Mouse (Mus musculus): ENCODE measurements around the gene Tgds. TPM values are rescaled to one million over a fixed set of nuclear protein-coding genes. Genes with fewer than 3 reads are reported as not detected.

Gene Tgds
- 10.6 and 12.7 TPM in 2 replicates for polyA plus RNA-seq (2012; ENCODE audit: insufficient read depth, insufficient read length, missing spikeins)

DNA sequence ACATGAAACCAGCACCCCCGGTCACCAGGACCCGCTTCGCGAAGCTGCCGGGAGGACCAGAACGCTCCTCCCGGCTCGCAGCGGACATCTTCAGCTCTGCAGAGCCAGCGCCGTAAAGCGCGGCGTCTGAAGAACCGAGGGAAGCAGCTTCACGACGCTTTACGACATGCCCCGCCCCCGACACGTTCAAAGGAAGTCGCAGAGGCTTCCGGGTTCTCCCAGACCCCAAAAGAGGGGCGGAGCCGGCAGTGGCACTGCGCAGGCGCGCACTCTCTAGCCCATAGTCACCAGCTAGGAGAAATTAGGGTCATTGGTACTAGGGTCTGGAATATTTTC lies at the start of gene Tgds:
TSS of gene Tgds (minus strand) at position 114 of the 336 bp plus-strand sequence.
- Histone ChIP-seq H3K4me1 (ENCODE audit: control insufficient read depth, insufficient read depth, low read length) (peaks cover 11% of the 10 kb centered on the region), H3K27ac (ENCODE audit: insufficient read depth, low read depth, low read length) (no peak within 1 kb of the TSS), H3K4me3 (ENCODE audit: insufficient read depth, low read length) (peak within 1 kb of the TSS; percentile 82)
- peak; percentile 64; the same call in 1 of the 2 replicates for TF ChIP-seq POLR2A (IDR thresholded peaks at IDR 0.05; ENCODE audit: borderline replicate concordance, low read depth, low read length)
- TF ChIP-seq CTCF (IDR thresholded peaks at IDR 0.05; ENCODE audit: low read depth, low read length) = no peak

DNA sequence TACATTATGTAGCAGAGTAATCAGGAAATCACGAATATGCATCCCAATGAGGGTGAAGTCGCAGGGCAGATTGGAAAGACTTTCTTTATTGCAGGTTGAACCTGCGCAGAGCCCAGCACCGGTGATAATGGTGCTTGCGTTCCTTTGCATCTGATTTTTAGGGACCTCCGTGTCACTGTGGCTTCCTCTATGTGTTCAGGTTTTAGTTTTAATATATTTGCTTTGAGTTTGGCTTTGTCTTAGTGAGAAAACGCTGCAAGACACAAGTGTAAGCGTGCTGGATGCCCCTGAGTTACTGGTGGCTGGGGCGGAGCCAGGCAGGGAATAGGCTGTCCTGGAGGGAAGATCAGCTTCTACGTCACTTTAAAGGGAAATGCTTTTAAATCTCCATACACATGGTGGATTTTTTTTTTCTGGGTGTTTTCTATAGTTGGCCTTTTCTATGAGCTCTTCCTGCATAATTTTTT lies 48.2 kb upstream of the Tgds start:
- TF ChIP-seq POLR2A (IDR thresholded peaks at IDR 0.05; ENCODE audit: borderline replicate concordance, low read depth, low read length) (no peak), CTCF (IDR thresholded peaks at IDR 0.05; ENCODE audit: low read depth, low read length) (no peak)
- H3K27ac ChIP-seq (ENCODE audit: insufficient read depth, low read depth, low read length) = no peak overlapping the region
- peak overlapping the region; percentile 72 for H3K4me3 ChIP-seq (ENCODE audit: insufficient read depth, low read length)
- peaks cover 4% of the 10 kb centered on the region; the same call in 1 of the 2 replicates for H3K4me1 ChIP-seq (ENCODE audit: control insufficient read depth, insufficient read depth, low read length)

DNA sequence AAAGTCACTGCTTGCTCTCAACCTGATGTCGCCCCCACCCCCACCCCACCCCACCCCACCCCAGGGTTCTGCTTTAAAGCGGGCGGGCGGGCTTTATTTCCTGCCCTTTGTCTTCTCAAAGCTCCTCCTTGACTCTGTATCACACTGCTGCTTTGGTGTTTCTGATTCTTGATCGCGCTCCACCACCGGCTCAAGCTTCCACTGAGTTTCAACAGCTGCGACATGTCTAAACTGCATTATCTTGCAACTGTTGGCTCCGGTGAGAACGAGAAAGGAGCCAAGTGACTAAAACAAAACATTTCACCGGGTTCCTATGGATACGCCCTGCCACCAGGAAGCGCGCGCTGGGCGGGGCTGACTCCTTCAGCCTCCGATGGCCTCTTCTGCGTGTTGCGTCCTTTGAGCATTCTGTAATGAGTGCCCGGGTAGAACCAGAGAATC lies 47.6 kb upstream of the Tgds start:
- TF ChIP-seq CTCF (IDR thresholded peaks at IDR 0.05; ENCODE audit: low read depth, low read length) = no peak
- no peak for TF ChIP-seq POLR2A (IDR thresholded peaks at IDR 0.05; ENCODE audit: borderline replicate concordance, low read depth, low read length)
- Histone ChIP-seq H3K27ac (ENCODE audit: insufficient read depth, low read depth, low read length) (no peak overlapping the region), H3K4me1 (ENCODE audit: control insufficient read depth, insufficient read depth, low read length) (peaks cover 4% of the 10 kb centered on the region; the same call in 1 of the 2 replicates), H3K4me3 (ENCODE audit: insufficient read depth, low read length) (peak overlapping the region; percentile 72)

DNA sequence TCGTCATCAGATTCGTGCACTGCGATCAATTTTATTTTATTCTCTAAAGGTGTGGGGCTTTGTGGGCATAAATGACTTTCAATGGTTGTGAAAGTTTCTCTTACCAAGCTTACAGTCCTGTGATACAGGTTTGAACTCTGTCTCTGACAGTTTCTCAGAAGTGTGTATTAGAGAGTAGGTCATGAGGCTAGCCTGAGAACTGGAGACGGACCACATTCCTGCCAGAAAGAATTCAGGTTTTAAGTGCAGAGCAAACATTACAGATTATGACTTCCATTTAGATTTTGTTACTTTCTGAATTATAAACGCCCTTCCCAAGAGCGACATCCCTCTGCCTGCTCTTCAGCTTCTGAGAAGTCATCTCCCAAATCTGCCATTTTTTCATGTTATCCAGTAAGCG lies 47.1 kb upstream of the Tgds start:
- TF ChIP-seq CTCF (IDR thresholded peaks at IDR 0.05; ENCODE audit: low read depth, low read length) (no peak), POLR2A (IDR thresholded peaks at IDR 0.05; ENCODE audit: borderline replicate concordance, low read depth, low read length) (no peak)

DNA sequence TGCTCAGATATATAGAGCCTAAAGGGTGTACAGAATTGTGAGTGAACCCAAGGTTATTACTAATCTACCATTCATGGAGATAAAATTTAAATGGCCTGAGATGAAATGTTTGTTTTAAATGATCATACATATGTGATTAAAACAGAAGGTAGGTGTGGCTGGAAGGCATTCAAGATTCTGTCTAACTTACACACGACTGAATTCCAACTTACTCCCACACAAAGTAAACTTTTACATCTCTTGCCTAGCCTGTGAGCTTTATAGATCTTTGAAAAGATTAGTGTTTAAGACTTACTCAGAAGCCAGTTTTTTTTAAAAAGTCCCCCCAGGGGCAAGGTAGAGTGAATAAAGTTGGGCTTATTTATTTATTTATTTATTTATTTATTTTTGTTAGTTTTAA lies 46.7 kb upstream of the Tgds start:
- H3K4me1 ChIP-seq (ENCODE audit: control insufficient read depth, insufficient read depth, low read length) = peaks cover 4% of the 10 kb centered on the region; the same call in 1 of the 2 replicates
- no peak overlapping the region for H3K27ac ChIP-seq (ENCODE audit: insufficient read depth, low read depth, low read length)
- no peak overlapping the region for H3K4me3 ChIP-seq (ENCODE audit: insufficient read depth, low read length)
- no peak for TF ChIP-seq POLR2A (IDR thresholded peaks at IDR 0.05; ENCODE audit: borderline replicate concordance, low read depth, low read length)
- TF ChIP-seq CTCF (IDR thresholded peaks at IDR 0.05; ENCODE audit: low read depth, low read length) = no peak

More for the DNA sequence above, 47.1 kb upstream of the Tgds start:
- no peak overlapping the region for H3K27ac ChIP-seq (ENCODE audit: insufficient read depth, low read depth, low read length)
- H3K4me1 ChIP-seq (ENCODE audit: control insufficient read depth, insufficient read depth, low read length) = peaks cover 4% of the 10 kb centered on the region; the same call in 1 of the 2 replicates
- no peak overlapping the region; the same call in 1 of the 2 replicates for H3K4me3 ChIP-seq (ENCODE audit: insufficient read depth, low read length)

DNA sequence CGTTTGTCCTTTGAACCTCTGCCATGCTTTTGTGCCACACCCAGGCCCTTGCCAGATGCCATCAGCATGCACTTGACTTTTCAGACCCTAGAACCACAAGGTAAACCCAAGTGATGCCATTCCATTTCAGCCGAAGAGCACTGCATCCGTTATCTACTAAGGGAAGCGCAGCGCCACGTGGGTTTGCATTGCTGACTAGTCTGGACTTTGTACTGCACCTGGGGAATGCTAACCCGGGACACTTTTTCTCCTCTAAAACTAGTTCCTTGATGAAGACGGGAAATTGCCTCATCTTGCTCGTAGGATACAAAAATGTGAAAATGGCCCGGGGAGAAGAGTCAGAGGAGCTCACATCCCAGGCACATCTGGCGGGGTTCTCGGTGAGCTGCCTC lies 43.1 kb upstream of the Tgds start:
- H3K27ac ChIP-seq (ENCODE audit: insufficient read depth, low read depth, low read length) = no peak overlapping the region
- H3K4me1 ChIP-seq (ENCODE audit: control insufficient read depth, insufficient read depth, low read length) = peaks cover 4% of the 10 kb centered on the region; the same call in 1 of the 2 replicates
- H3K4me3 ChIP-seq (ENCODE audit: insufficient read depth, low read length) = no peak overlapping the region
- TF ChIP-seq CTCF (IDR thresholded peaks at IDR 0.05; ENCODE audit: low read depth, low read length) (no peak), POLR2A (IDR thresholded peaks at IDR 0.05; ENCODE audit: borderline replicate concordance, low read depth, low read length) (no peak)

DNA sequence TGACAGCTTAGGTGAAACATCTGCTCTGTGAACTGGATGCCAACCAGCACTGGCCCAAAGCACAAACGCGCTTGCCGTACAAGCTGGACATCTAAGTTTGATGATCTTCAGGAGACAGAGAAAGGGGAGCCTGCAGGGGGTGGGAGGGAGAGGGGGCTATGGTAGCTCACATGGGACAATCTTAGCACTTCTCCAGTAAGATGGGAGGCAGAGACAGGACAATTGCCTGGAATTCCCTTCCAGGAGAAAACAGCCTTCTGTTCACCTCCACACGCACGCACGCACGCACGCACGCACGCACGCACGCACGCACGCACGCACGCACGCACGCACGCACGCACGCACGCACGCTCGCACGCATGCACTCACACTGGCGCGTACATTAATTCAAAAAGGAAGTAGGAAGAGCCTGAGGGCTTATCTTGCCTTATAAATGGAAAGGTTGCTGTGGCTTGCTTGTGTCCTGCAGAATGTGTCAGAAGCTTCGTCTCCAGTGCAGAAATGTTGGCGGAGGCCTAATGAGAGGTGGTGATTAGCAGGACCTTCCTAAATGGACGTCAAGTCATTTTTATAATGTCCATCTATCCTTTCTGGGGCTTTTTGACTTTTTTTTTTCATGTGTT lies 42.6 kb upstream of the Tgds start:
- Histone ChIP-seq H3K4me1 (ENCODE audit: control insufficient read depth, insufficient read depth, low read length) (peaks cover 4% of the 10 kb centered on the region; the same call in 1 of the 2 replicates), H3K4me3 (ENCODE audit: insufficient read depth, low read length) (no peak overlapping the region), H3K27ac (ENCODE audit: insufficient read depth, low read depth, low read length) (no peak overlapping the region)
- TF ChIP-seq POLR2A (IDR thresholded peaks at IDR 0.05; ENCODE audit: borderline replicate concordance, low read depth, low read length) (no peak), CTCF (IDR thresholded peaks at IDR 0.05; ENCODE audit: low read depth, low read length) (no peak)

DNA sequence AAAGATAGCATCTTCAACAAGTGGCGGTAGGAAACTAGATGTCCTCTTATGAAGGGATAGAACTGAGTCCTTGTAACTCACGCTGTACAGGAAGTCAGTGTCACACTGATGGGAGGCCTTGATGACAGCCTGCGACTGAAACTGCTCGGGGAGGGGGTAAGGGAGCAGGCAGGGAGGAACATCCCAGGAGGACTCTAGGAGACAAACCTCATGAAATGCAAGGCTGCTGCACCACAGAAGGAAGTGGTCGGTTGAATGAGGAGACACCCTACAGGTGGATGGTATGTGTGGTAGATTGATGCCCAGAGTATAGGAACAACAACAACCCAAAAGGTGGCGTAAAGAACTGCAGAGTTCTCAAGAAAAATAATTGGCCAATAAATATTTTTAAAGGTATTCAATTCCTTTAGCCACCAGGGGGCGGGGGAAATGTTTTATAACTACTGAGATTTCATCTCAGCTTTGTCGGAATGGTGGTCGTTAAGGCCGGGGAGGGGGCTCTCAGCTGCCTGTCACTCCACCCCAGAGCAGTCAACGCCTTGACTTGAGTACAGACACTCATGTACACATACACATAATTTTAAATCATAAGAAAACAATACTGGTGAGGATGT lies 41.1 kb upstream of the Tgds start:
- Histone ChIP-seq H3K4me3 (ENCODE audit: insufficient read depth, low read length) (no peak overlapping the region), H3K27ac (ENCODE audit: insufficient read depth, low read depth, low read length) (no peak overlapping the region), H3K4me1 (ENCODE audit: control insufficient read depth, insufficient read depth, low read length) (peaks cover 3% of the 10 kb centered on the region; the same call in 1 of the 2 replicates)
- no peak for TF ChIP-seq CTCF (IDR thresholded peaks at IDR 0.05; ENCODE audit: low read depth, low read length)
- no peak for TF ChIP-seq POLR2A (IDR thresholded peaks at IDR 0.05; ENCODE audit: borderline replicate concordance, low read depth, low read length)

DNA sequence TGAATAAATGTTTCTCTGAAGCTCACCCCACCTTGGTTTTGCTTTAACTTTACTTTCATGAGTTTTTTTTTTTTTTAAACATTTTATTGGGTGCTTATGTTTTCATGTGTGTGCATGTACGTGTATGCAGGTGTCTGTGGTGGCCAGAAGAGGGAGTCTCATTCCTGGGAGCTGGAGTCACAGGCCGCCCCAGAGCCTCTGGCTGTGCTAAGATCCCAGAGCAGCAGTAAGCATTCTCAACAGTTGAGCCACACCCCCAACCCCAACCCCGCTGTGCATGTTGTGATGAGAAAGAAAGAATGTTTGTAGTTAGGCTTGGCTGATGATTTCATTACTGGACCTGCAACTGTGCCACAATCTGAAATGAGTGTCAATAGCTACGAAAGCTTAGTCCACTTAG lies 36.2 kb upstream of the Tgds start:
- no peak for TF ChIP-seq CTCF (IDR thresholded peaks at IDR 0.05; ENCODE audit: low read depth, low read length)
- no peak for TF ChIP-seq POLR2A (IDR thresholded peaks at IDR 0.05; ENCODE audit: borderline replicate concordance, low read depth, low read length)
- Histone ChIP-seq H3K4me3 (ENCODE audit: insufficient read depth, low read length) (no peak overlapping the region), H3K4me1 (ENCODE audit: control insufficient read depth, insufficient read depth, low read length) (no peaks in the 10 kb centered on the region), H3K27ac (ENCODE audit: insufficient read depth, low read depth, low read length) (no peak overlapping the region)

DNA sequence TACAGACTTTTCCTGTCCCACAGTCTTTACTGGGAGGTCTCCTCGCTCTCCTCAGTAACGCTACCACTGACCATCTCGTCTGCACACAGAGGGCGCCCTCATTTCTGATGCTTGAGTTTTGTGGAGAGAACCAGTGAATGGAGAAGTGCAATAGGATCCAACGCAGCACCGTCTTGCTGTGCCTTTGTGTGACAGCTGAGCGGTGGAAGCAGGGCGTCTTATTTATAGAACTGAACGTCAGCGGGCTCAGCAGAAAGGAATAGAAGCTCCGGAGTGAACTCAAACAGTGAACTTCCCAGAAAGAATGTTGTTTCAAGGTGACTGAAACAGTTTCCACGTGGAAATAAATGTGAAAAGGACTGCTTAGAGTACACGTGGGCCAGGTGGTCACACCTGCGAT lies 30.1 kb upstream of the Tgds start:
- TF ChIP-seq CTCF (IDR thresholded peaks at IDR 0.05; ENCODE audit: low read depth, low read length) = no peak
- Histone ChIP-seq H3K4me3 (ENCODE audit: insufficient read depth, low read length) (no peak overlapping the region), H3K4me1 (ENCODE audit: control insufficient read depth, insufficient read depth, low read length) (no peaks in the 10 kb centered on the region), H3K27ac (ENCODE audit: insufficient read depth, low read depth, low read length) (no peak overlapping the region)
